Mouse (Mus musculus) cortical plate, adult 2 months (tissue): ENCODE measurements around the gene Cdip1.
A peak's percentile ranks its signal among the peaks of the same experiment; 100 is the strongest.

Experiments used
- CTCF ChIP-seq: fragments of 200-500 bp; IDR thresholded peaks from 2 replicates; pipeline ENCODE4 v1.5.1; 2011; ENCODE audit warnings: mild to moderate bottlenecking, control low read depth, low read length; ENCODE audit not compliant: insufficient read depth; ENCODE audit errors: extremely low read depth
- POLR2A ChIP-seq: fragments of 200-500 bp; IDR thresholded peaks from 2 replicates; pipeline ENCODE4 v1.6.1; 2011; ENCODE audit warnings: mild to moderate bottlenecking, low read length, control low read depth; ENCODE audit not compliant: insufficient read depth; ENCODE audit errors: extremely low read depth

DNA sequence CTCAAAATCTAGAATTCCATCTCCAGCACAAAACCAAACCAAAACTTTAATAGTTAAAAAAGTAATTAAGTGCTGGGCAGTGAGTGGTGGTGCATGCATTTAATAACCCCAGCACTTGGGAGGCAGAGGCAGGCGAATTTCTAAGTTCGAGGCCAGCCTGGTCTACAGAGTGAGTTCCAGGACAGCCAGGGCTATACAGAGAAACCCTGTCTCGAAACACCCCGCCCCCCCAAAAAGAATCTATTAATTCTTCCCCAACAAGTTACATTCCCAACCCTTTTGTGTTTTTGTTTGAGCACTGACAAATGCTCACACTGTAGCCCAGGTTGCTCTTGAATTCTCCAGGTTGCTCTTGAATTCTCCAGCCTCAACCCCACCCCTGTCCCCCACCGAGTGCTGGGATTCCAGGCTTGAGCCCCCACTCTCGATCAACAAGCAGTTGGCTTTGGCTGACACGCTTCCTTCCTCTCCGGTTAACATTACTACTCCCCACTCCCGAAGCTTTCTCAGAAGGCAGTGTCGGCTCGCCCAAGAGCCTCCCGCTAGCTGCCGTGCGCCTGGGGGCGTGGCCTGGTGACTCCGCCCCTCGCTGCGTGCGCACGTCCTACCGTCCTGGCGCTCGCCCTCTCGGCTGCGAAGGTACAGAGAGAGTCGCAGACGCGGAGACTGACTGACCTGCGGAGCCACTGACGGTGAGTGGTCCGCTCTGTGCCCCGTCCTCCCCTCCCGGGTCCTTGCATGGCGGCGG lies 64.1 kb downstream of the Cdip1 start, which contains the start of gene Hmox2:
- TF ChIP-seq POLR2A (peak; percentile 97), CTCF (no peak)
